Mouse (Mus musculus): Measurements from ENCODE around the gene Rad51b. TPM values are rescaled to one million over a fixed set of nuclear protein-coding genes. Genes with fewer than 3 reads are reported as not detected.
"Not testable (repeated sequence)": the region's sequence is repeated elsewhere in the genome, so short reads cannot be mapped to it uniquely, and the experiment has no call there.

The Rad51b gene
- polyA plus RNA-seq, 1 experiment = 13.8 TPM

- no peaks in the 10 kb centered on the region for H3K27me3 ChIP-seq (ENCODE audit: control insufficient read depth, insufficient read depth, low read length, poor library complexity, severe bottlenecking)
- no peak overlapping the region for H3K4me3 ChIP-seq (ENCODE audit: low read depth, low read length)
- H3K27ac ChIP-seq (ENCODE audit: insufficient read depth, low read length) = no peak overlapping the region
- H3K9ac ChIP-seq (ENCODE audit: low read depth, poor library complexity, severe bottlenecking) = no peak overlapping the region
- no peak for TF ChIP-seq EP300 (IDR thresholded peaks at IDR 0.05; ENCODE audit: insufficient read depth, low read depth, low read length)
- no peak for TF ChIP-seq POLR2A (IDR thresholded peaks at IDR 0.05; ENCODE audit: insufficient read depth, low read length)
- no peak for TF ChIP-seq CTCF (IDR thresholded peaks at IDR 0.05; ENCODE audit: low read depth, low read length)
- no peaks in the 10 kb centered on the region for H3K9me3 ChIP-seq (replicated peaks; ENCODE audit: control insufficient read depth, insufficient read depth, low read length, poor library complexity, severe bottlenecking)
- no peaks in the 10 kb centered on the region; the same call in 1 of the 2 replicates for H3K36me3 ChIP-seq (ENCODE audit: control insufficient read depth, insufficient read depth, low read length, poor library complexity, severe bottlenecking)
- H3K4me1 ChIP-seq (ENCODE audit: control insufficient read depth, insufficient read depth, low read length) = no peaks in the 10 kb centered on the region
These were observed 23.8 kb downstream of the Rad51b start for GRCm38 (mm10) chr12:79320895-79321294.

GRCm38 (mm10) chr12:79322539-79322938 lies 25.5 kb downstream of the Rad51b start:
- H3K36me3 ChIP-seq (ENCODE audit: control insufficient read depth, insufficient read depth, low read length, poor library complexity, severe bottlenecking); H3K9me3 ChIP-seq (replicated peaks; ENCODE audit: control insufficient read depth, insufficient read depth, low read length, poor library complexity, severe bottlenecking); H3K9ac ChIP-seq (ENCODE audit: low read depth, poor library complexity, severe bottlenecking); H3K4me3 ChIP-seq (ENCODE audit: low read depth, low read length); H3K27ac ChIP-seq (ENCODE audit: insufficient read depth, low read length); H3K4me1 ChIP-seq (ENCODE audit: control insufficient read depth, insufficient read depth, low read length); H3K27me3 ChIP-seq (ENCODE audit: control insufficient read depth, insufficient read depth, low read length, poor library complexity, severe bottlenecking): not testable (repeated sequence)

- no peak for TF ChIP-seq EP300 (IDR thresholded peaks at IDR 0.05; ENCODE audit: insufficient read depth, low read depth, low read length)
- no peak for TF ChIP-seq POLR2A (IDR thresholded peaks at IDR 0.05; ENCODE audit: insufficient read depth, low read length)
- no peak for TF ChIP-seq CTCF (IDR thresholded peaks at IDR 0.05; ENCODE audit: low read depth, low read length)
- H3K9ac ChIP-seq (ENCODE audit: low read depth, poor library complexity, severe bottlenecking) = no peak overlapping the region
- H3K36me3 ChIP-seq (ENCODE audit: control insufficient read depth, insufficient read depth, low read length, poor library complexity, severe bottlenecking) = no peaks in the 10 kb centered on the region
- no peaks in the 10 kb centered on the region for H3K27me3 ChIP-seq (ENCODE audit: control insufficient read depth, insufficient read depth, low read length, poor library complexity, severe bottlenecking)
- no peak overlapping the region for H3K4me3 ChIP-seq (ENCODE audit: low read depth, low read length)
- H3K27ac ChIP-seq (ENCODE audit: insufficient read depth, low read length) = no peak overlapping the region
- no peaks in the 10 kb centered on the region for H3K9me3 ChIP-seq (replicated peaks; ENCODE audit: control insufficient read depth, insufficient read depth, low read length, poor library complexity, severe bottlenecking)
- H3K4me1 ChIP-seq (ENCODE audit: control insufficient read depth, insufficient read depth, low read length) = no peaks in the 10 kb centered on the region
These were observed 29.2 kb downstream of the Rad51b start for GRCm38 (mm10) chr12:79326236-79326635.

GRCm38 (mm10) chr12:79326745-79327144 lies 29.7 kb downstream of the Rad51b start:
- Histone ChIP-seq H3K9ac (ENCODE audit: low read depth, poor library complexity, severe bottlenecking) (no peak overlapping the region), H3K27ac (ENCODE audit: insufficient read depth, low read length) (no peak overlapping the region), H3K36me3 (ENCODE audit: control insufficient read depth, insufficient read depth, low read length, poor library complexity, severe bottlenecking) (no peaks in the 10 kb centered on the region)

GRCm38 (mm10) chr12:79327868-79328267 lies 30.8 kb downstream of the Rad51b start:
- no peak overlapping the region for H3K4me3 ChIP-seq (ENCODE audit: low read depth, low read length)
- no peaks in the 10 kb centered on the region for H3K27me3 ChIP-seq (ENCODE audit: control insufficient read depth, insufficient read depth, low read length, poor library complexity, severe bottlenecking)
- no peaks in the 10 kb centered on the region for H3K4me1 ChIP-seq (ENCODE audit: control insufficient read depth, insufficient read depth, low read length)
- no peak overlapping the region for H3K27ac ChIP-seq (ENCODE audit: insufficient read depth, low read length)
- H3K36me3 ChIP-seq (ENCODE audit: control insufficient read depth, insufficient read depth, low read length, poor library complexity, severe bottlenecking) = no peaks in the 10 kb centered on the region
- TF ChIP-seq POLR2A (IDR thresholded peaks at IDR 0.05; ENCODE audit: insufficient read depth, low read length) (no peak), EP300 (IDR thresholded peaks at IDR 0.05; ENCODE audit: insufficient read depth, low read depth, low read length) (no peak), CTCF (IDR thresholded peaks at IDR 0.05; ENCODE audit: low read depth, low read length) (no peak)
- H3K9ac ChIP-seq (ENCODE audit: low read depth, poor library complexity, severe bottlenecking) = no peak overlapping the region
- H3K9me3 ChIP-seq (replicated peaks; ENCODE audit: control insufficient read depth, insufficient read depth, low read length, poor library complexity, severe bottlenecking) = no peaks in the 10 kb centered on the region

More at GRCm38 (mm10) chr12:79326745-79327144, 29.7 kb downstream of the Rad51b start:
- Histone ChIP-seq H3K4me1 (ENCODE audit: control insufficient read depth, insufficient read depth, low read length) (no peaks in the 10 kb centered on the region), H3K4me3 (ENCODE audit: low read depth, low read length) (no peak overlapping the region), H3K27me3 (ENCODE audit: control insufficient read depth, insufficient read depth, low read length, poor library complexity, severe bottlenecking) (no peaks in the 10 kb centered on the region), H3K9me3 (replicated peaks; ENCODE audit: control insufficient read depth, insufficient read depth, low read length, poor library complexity, severe bottlenecking) (no peaks in the 10 kb centered on the region)
- TF ChIP-seq POLR2A (IDR thresholded peaks at IDR 0.05; ENCODE audit: insufficient read depth, low read length) (no peak), CTCF (IDR thresholded peaks at IDR 0.05; ENCODE audit: low read depth, low read length) (no peak), EP300 (IDR thresholded peaks at IDR 0.05; ENCODE audit: insufficient read depth, low read depth, low read length) (no peak)

DNA sequence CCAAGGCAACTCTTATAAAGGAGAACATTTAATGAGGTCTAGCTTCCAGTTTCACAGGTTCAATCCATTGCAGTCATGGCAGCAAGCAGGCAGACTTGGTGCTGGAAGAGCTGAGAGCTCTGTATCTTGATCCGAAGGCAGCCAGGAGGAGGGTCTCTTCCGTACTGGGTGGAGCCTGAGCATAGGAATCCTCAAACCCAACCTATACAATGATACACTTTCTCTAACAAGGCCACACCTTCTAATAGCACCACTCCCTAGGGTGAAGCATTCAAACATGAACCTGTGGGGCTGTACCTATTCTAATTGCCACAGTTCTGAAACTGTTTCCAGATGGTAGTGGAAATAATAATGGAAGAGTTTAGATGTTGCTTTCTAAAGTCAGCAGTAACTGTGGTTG lies 33.5 kb downstream of the Rad51b start:
- TF ChIP-seq EP300 (IDR thresholded peaks at IDR 0.05; ENCODE audit: insufficient read depth, low read depth, low read length) = no peak
- Histone ChIP-seq H3K9me3 (replicated peaks; ENCODE audit: control insufficient read depth, insufficient read depth, low read length, poor library complexity, severe bottlenecking) (peaks cover 13% of the 10 kb centered on the region), H3K36me3 (ENCODE audit: control insufficient read depth, insufficient read depth, low read length, poor library complexity, severe bottlenecking) (peaks cover 12% of the 10 kb centered on the region)

More for the DNA sequence above, 33.5 kb downstream of the Rad51b start:
- H3K4me3 ChIP-seq (ENCODE audit: low read depth, low read length) = no peak overlapping the region
- H3K27ac ChIP-seq (ENCODE audit: insufficient read depth, low read length) = no peak overlapping the region
- H3K27me3 ChIP-seq (ENCODE audit: control insufficient read depth, insufficient read depth, low read length, poor library complexity, severe bottlenecking) = no peaks in the 10 kb centered on the region
- H3K9ac ChIP-seq (ENCODE audit: low read depth, poor library complexity, severe bottlenecking) = no peak overlapping the region
- no peaks in the 10 kb centered on the region for H3K4me1 ChIP-seq (ENCODE audit: control insufficient read depth, insufficient read depth, low read length)
